Mouse (Mus musculus): ENCODE measurements at regions not wholly inside any gene's neighbourhood (a gene's known extent, or its start where the extent isn't known, plus 50 kb on each side); places are given as distances from the start of the nearest gene placed in this dataset.

- no peak overlapping the region for H3K9ac ChIP-seq (ENCODE audit: low read depth, low read length, severe bottlenecking)
- no peaks in the 10 kb centered on the region for H3K27me3 ChIP-seq (ENCODE audit: control insufficient read depth, insufficient read depth, low read length)
- DNase-seq (ENCODE audit: low spot score) = no peak
- no peak for TF ChIP-seq POLR2A (IDR thresholded peaks at IDR 0.05; ENCODE audit: borderline replicate concordance, extremely low read depth, insufficient read depth, insufficient read length)
- no peaks in the 10 kb centered on the region for H3K4me1 ChIP-seq (ENCODE audit: control insufficient read depth, insufficient read depth, low read length)
- H3K36me3 ChIP-seq (ENCODE audit: control insufficient read depth, insufficient read depth, low read length) = no peaks in the 10 kb centered on the region
- 64% methylated on average over 3 of the region's 3 CpGs for WGBS
- H3K4me2 ChIP-seq (replicated peaks; ENCODE audit: low read depth, low read length, severe bottlenecking) = no peak overlapping the region
- H3K27ac ChIP-seq (replicated peaks; ENCODE audit: low read depth, low read length) = no peak overlapping the region
- H3K4me3 ChIP-seq (replicated peaks; ENCODE audit: low read length) = no peak overlapping the region
- no peak for ATAC-seq (ENCODE audit: low FRiP score, low read depth)
- 0 out of 2 replicates have a peak, but pooled peaks cover 6% of the 10 kb centered on the region for H3K9me3 ChIP-seq (ENCODE audit: control insufficient read depth, low read length)
Observed at GRCm38 (mm10) chr14:106008951-106009350, 97.0 kb upstream of the Trim52 start.

DNA sequence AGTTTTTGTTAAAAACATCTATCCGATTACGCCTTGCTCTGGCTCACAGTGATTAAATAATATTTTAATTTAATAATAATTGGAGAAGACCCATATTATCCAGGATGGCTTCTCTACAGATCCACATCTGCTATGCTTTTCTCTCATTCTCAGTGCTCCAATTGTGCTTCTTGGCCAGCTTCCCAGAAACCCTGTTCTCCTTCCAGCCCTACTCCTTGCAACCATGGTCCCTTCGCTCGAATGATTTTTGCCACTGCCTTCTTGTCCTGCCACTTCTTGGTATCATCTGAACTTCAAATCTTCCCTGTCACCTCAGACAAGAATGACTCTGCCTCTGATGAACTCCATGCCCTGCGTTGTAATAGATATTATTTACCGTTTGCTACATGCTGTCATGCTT, 95.0 kb upstream of the Trim52 start:
- no peak for DNase-seq (ENCODE audit: low spot score)
- TF ChIP-seq POLR2A (IDR thresholded peaks at IDR 0.05; ENCODE audit: borderline replicate concordance, extremely low read depth, insufficient read depth, insufficient read length) = no peak

DNA sequence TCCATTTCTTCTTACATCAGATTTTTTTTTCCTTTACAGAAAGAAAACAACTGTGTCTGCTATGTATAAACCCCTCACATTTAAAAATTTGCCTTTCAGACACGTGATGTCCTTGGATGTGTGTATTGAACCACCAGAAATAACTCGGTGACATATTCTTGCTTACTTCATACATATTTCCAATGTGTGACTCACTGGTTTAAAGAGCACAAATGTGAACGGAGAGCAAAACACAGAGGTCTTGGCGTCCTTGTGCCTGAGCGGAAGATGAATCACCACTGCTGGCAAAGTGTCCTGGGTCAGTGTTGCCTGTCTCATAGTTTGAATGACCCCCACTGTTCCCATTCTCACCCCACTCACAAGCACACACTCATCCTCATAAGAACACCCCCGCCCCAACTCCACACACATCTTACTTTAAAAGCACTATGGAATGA, 94.0 kb upstream of the Trim52 start:
- TF ChIP-seq POLR2A (IDR thresholded peaks at IDR 0.05; ENCODE audit: borderline replicate concordance, extremely low read depth, insufficient read depth, insufficient read length) = no peak
- H3K27me3 ChIP-seq (ENCODE audit: control insufficient read depth, insufficient read depth, low read length) = no peaks in the 10 kb centered on the region
- WGBS = 83% methylated on average over 6 of the region's 6 CpGs
- no peak for DNase-seq (ENCODE audit: low spot score)
- ATAC-seq (ENCODE audit: low FRiP score, low read depth) = no peak
- no peaks in the 10 kb centered on the region for H3K36me3 ChIP-seq (ENCODE audit: control insufficient read depth, insufficient read depth, low read length)
- H3K4me3 ChIP-seq (replicated peaks; ENCODE audit: low read length) = no peak overlapping the region
- no peak overlapping the region for H3K4me2 ChIP-seq (replicated peaks; ENCODE audit: low read depth, low read length, severe bottlenecking)
- no peak overlapping the region for H3K27ac ChIP-seq (replicated peaks; ENCODE audit: low read depth, low read length)
- no peak overlapping the region for H3K9ac ChIP-seq (ENCODE audit: low read depth, low read length, severe bottlenecking)
- 0 out of 2 replicates have a peak, but pooled peaks cover 6% of the 10 kb centered on the region for H3K9me3 ChIP-seq (ENCODE audit: control insufficient read depth, low read length)
- no peaks in the 10 kb centered on the region for H3K4me1 ChIP-seq (ENCODE audit: control insufficient read depth, insufficient read depth, low read length)

More for the DNA sequence above, 95.0 kb upstream of the Trim52 start:
- Histone ChIP-seq H3K4me1 (ENCODE audit: control insufficient read depth, insufficient read depth, low read length) (no peaks in the 10 kb centered on the region), H3K4me2 (replicated peaks; ENCODE audit: low read depth, low read length, severe bottlenecking) (no peak overlapping the region), H3K27ac (replicated peaks; ENCODE audit: low read depth, low read length) (no peak overlapping the region), H3K9me3 (ENCODE audit: control insufficient read depth, low read length) (0 out of 2 replicates have a peak, but pooled peaks cover 6% of the 10 kb centered on the region), H3K9ac (ENCODE audit: low read depth, low read length, severe bottlenecking) (no peak overlapping the region), H3K27me3 (ENCODE audit: control insufficient read depth, insufficient read depth, low read length) (no peaks in the 10 kb centered on the region), H3K36me3 (ENCODE audit: control insufficient read depth, insufficient read depth, low read length) (no peaks in the 10 kb centered on the region), H3K4me3 (replicated peaks; ENCODE audit: low read length) (no peak overlapping the region)
- 87% methylated on average over 6 of the region's 6 CpGs for WGBS
- ATAC-seq (ENCODE audit: low FRiP score, low read depth) = no peak

DNA sequence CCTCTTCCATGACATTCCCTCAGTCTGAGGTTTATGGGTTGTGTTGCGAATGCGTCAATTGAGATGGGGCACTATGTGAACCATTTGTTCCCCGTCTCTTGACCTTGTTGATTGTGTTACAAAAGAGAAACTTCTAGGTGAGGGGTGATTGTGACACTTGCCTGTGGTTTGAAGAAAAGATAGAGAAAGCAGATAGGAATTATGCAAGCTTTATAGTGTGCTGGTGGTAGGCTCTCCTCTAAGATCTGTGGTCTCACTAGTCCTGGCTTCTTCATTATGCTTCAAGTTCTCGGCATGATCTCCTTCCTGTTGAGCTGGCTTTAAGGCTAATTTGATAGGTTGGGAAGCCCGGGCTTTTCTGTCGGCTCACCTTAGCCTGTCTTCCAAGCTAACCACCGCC, 83.2 kb upstream of the Trim52 start:
- Histone ChIP-seq H3K27me3 (ENCODE audit: control insufficient read depth, insufficient read depth, low read length) (no peaks in the 10 kb centered on the region), H3K36me3 (ENCODE audit: control insufficient read depth, insufficient read depth, low read length) (no peaks in the 10 kb centered on the region), H3K4me2 (replicated peaks; ENCODE audit: low read depth, low read length, severe bottlenecking) (no peak overlapping the region), H3K27ac (replicated peaks; ENCODE audit: low read depth, low read length) (no peak overlapping the region), H3K4me1 (ENCODE audit: control insufficient read depth, insufficient read depth, low read length) (0 out of 2 replicates have a peak, but pooled peaks cover 2% of the 10 kb centered on the region), H3K4me3 (replicated peaks; ENCODE audit: low read length) (no peak overlapping the region), H3K9ac (ENCODE audit: low read depth, low read length, severe bottlenecking) (no peak overlapping the region), H3K9me3 (ENCODE audit: control insufficient read depth, low read length) (no peaks in the 10 kb centered on the region)
- DNase-seq (ENCODE audit: low spot score) (no peak), ATAC-seq (ENCODE audit: low FRiP score, low read depth) (no peak)
- 87% methylated on average over 7 of the region's 7 CpGs for WGBS
- no peak for TF ChIP-seq POLR2A (IDR thresholded peaks at IDR 0.05; ENCODE audit: borderline replicate concordance, extremely low read depth, insufficient read depth, insufficient read length)

DNA sequence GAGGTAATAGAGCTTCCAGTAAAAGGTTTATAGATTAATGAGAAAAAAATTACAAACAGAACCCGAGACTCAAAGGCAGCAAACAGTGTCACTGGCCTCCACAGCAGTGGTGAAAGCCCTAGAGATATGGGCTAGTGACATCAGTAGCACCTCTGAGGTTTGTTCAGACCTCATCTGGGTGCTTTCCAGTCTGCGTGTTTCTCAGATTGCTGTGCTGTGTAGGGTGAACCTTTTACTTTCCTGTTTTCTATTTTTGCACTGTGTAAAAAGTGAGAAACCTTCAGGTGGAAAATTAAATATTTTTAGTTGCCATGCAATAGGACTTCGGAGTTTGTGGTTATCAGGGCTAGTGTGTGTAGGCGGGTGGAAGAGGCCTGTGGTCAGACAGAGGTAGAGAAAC, 79.2 kb upstream of the Trim52 start:
- 0 out of 2 replicates have a peak, but pooled peaks cover 2% of the 10 kb centered on the region for H3K4me1 ChIP-seq (ENCODE audit: control insufficient read depth, insufficient read depth, low read length)
- no peaks in the 10 kb centered on the region for H3K36me3 ChIP-seq (ENCODE audit: control insufficient read depth, insufficient read depth, low read length)
- 53% methylated on average over 4 of the region's 4 CpGs for WGBS
- no peak overlapping the region for H3K4me2 ChIP-seq (replicated peaks; ENCODE audit: low read depth, low read length, severe bottlenecking)
- H3K27me3 ChIP-seq (ENCODE audit: control insufficient read depth, insufficient read depth, low read length) = no peaks in the 10 kb centered on the region
- H3K27ac ChIP-seq (replicated peaks; ENCODE audit: low read depth, low read length) = no peak overlapping the region
- TF ChIP-seq POLR2A (IDR thresholded peaks at IDR 0.05; ENCODE audit: borderline replicate concordance, extremely low read depth, insufficient read depth, insufficient read length) = no peak
- H3K9ac ChIP-seq (ENCODE audit: low read depth, low read length, severe bottlenecking) = no peak overlapping the region
- ATAC-seq (ENCODE audit: low FRiP score, low read depth) = no peak
- no peak overlapping the region for H3K4me3 ChIP-seq (replicated peaks; ENCODE audit: low read length)
- no peak for DNase-seq (ENCODE audit: low spot score)
- H3K9me3 ChIP-seq (ENCODE audit: control insufficient read depth, low read length) = peaks cover 7% of the 10 kb centered on the region

DNA sequence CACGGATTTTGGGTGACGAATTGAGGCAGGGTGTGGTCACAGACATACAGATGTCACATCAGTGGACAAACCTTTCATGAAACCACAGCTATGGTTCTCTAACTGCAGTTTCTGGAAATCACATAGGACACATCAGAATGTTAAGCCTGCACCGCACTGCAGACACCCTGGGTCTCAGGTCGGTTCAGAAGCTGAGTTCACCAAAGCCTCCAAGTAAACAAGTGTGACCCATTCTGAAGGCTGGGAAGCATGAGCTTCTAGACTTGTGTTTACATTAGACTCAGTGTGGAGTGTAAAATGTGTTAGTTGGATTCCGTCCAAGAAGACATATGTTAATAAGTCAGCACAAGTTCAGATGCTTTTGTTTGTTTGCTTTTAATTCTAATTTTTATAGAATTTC, 78.3 kb upstream of the Trim52 start:
- Histone ChIP-seq H3K27ac (replicated peaks; ENCODE audit: low read depth, low read length) (no peak overlapping the region), H3K4me3 (replicated peaks; ENCODE audit: low read length) (no peak overlapping the region), H3K36me3 (ENCODE audit: control insufficient read depth, insufficient read depth, low read length) (no peaks in the 10 kb centered on the region), H3K9me3 (ENCODE audit: control insufficient read depth, low read length) (peaks cover 7% of the 10 kb centered on the region), H3K4me2 (replicated peaks; ENCODE audit: low read depth, low read length, severe bottlenecking) (no peak overlapping the region), H3K9ac (ENCODE audit: low read depth, low read length, severe bottlenecking) (no peak overlapping the region), H3K4me1 (ENCODE audit: control insufficient read depth, insufficient read depth, low read length) (0 out of 2 replicates have a peak, but pooled peaks cover 2% of the 10 kb centered on the region), H3K27me3 (ENCODE audit: control insufficient read depth, insufficient read depth, low read length) (no peaks in the 10 kb centered on the region)
- TF ChIP-seq POLR2A (IDR thresholded peaks at IDR 0.05; ENCODE audit: borderline replicate concordance, extremely low read depth, insufficient read depth, insufficient read length) = no peak
- no peak for DNase-seq (ENCODE audit: low spot score)
- 87% methylated on average over 5 of the region's 5 CpGs for WGBS
- ATAC-seq (ENCODE audit: low FRiP score, low read depth) = no peak

Measured in limb, embryonic 14.5 days (tissue).